Mouse (Mus musculus): Measurements from ENCODE around the gene Plxna1. TPM values are rescaled to one million over a fixed set of nuclear protein-coding genes. Genes with fewer than 3 reads are reported as not detected.
A peak's percentile ranks its signal among the peaks of the same experiment; 100 is the strongest.

Gene Plxna1
- polyA plus RNA-seq, 1 experiment from 2014 or later = 35.6 TPM

DNA sequence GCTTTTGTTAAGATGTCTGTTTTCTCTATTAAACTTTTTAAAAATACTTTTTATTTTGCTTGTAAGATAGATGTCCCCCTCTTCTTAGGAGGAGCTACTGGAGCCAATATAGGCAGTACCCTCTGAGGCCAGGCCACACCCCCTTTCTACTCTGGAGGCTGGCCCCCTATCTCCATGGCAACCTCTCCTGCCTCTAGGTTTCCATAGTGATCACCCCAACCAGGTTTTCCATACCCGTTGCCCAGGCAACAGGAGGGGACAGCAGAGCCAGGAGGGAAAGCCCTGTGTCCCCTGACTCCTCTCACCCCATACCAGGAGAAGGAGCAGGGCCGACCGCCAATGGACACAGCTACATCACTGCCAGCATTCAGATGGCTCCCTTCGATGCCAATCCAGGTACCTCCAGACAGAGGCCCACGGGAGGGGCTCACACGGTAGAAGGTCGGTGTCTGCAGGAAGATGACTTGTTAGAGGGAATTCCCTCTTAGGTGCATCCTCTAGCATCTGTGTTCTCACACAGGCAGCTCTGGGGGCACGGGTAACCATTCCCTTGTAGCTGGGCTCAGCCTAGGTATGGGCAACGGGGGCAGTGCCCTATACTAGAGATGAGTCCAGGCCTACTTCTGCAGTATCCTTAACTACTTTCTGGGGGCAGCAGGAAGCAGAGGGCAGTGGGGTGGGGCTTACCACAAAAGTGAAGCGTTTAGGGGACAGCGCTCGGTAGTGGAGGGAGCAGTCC lies 28.3 kb downstream of the Plxna1 start:
- Histone ChIP-seq H3K4me1 (replicated peaks; ENCODE audit: control insufficient read depth, insufficient read depth, low read length) (peaks cover 8% of the 10 kb centered on the region), H3K9ac (ENCODE audit: low read depth, low read length) (no peak overlapping the region), H3K27ac (ENCODE audit: low read depth, low read length) (peak overlapping the region; percentile 72), H3K9me3 (ENCODE audit: control insufficient read depth, low read length) (no peaks in the 10 kb centered on the region), H3K27me3 (ENCODE audit: control insufficient read depth, insufficient read depth, low read length) (no peaks in the 10 kb centered on the region), H3K4me3 (ENCODE audit: low read depth, low read length) (no peak overlapping the region), H3K36me3 (ENCODE audit: control insufficient read depth, insufficient read depth, low read length) (peaks cover 40% of the 10 kb centered on the region; the same call in 1 of the 2 replicates), H3K4me2 (replicated peaks; ENCODE audit: low read depth, low read length) (no peak overlapping the region)
- 60% methylated on average over 12 of the region's 12 CpGs for WGBS
- ATAC-seq (ENCODE audit: low FRiP score) = peak; percentile 93
- DNase-seq (ENCODE audit: low spot score) = peak; percentile 90

DNA sequence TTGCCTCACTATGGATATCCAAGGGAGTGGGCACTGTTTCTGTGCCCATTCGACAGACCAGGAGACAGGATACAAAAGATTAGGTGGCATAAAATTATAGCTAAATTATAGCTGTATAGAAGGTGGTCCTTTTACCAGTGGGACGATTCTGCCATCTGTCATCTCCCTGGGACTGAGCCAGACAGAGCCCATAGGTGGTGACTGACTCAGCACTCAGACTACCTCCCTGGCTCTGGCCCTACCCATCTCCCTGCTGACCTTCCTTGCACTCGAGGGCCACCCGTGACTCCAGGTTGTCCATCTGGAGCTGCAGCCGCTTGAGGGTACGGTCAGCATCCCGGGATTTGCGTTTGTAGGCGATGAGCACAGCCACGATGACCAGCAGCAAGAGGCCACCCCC lies 31.5 kb downstream of the Plxna1 start:
- DNase-seq (ENCODE audit: low spot score) = no peak
- Histone ChIP-seq H3K9me3 (ENCODE audit: control insufficient read depth, low read length) (no peaks in the 10 kb centered on the region), H3K4me1 (replicated peaks; ENCODE audit: control insufficient read depth, insufficient read depth, low read length) (peaks cover 8% of the 10 kb centered on the region), H3K27ac (ENCODE audit: low read depth, low read length) (no peak overlapping the region; the same call in 1 of the 2 replicates), H3K4me2 (replicated peaks; ENCODE audit: low read depth, low read length) (no peak overlapping the region), H3K27me3 (ENCODE audit: control insufficient read depth, insufficient read depth, low read length) (no peaks in the 10 kb centered on the region), H3K36me3 (ENCODE audit: control insufficient read depth, insufficient read depth, low read length) (peaks cover 38% of the 10 kb centered on the region; the same call in 1 of the 2 replicates), H3K9ac (ENCODE audit: low read depth, low read length) (no peak overlapping the region), H3K4me3 (ENCODE audit: low read depth, low read length) (no peak overlapping the region)
- no peak for ATAC-seq (ENCODE audit: low FRiP score)
- WGBS = 95% methylated on average over 10 of the region's 10 CpGs

DNA sequence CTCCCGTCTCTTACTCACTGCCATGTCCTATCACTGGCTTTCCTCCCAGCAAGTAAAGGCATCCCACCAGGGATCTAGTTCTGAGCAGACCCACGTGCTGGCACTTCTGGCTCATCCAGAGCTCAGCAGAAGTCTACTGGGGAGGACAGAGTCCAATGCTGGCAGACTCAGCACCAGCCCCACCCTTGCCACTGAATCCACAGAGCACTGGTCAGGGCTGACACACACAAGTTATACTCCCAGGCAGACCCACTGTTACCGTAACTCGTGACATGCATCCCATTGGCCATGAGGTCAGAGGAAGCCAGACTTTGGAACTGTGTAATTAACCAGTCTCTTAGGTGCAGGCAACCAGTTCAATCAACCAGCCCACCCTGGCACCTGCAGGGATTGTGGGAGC lies 33.8 kb downstream of the Plxna1 start:
- Histone ChIP-seq H3K4me2 (replicated peaks; ENCODE audit: low read depth, low read length) (no peak overlapping the region), H3K36me3 (ENCODE audit: control insufficient read depth, insufficient read depth, low read length) (peaks cover 37% of the 10 kb centered on the region; the same call in 1 of the 2 replicates), H3K9ac (ENCODE audit: low read depth, low read length) (no peak overlapping the region), H3K4me3 (ENCODE audit: low read depth, low read length) (no peak overlapping the region), H3K4me1 (replicated peaks; ENCODE audit: control insufficient read depth, insufficient read depth, low read length) (no peaks in the 10 kb centered on the region), H3K9me3 (ENCODE audit: control insufficient read depth, low read length) (no peaks in the 10 kb centered on the region), H3K27ac (ENCODE audit: low read depth, low read length) (no peak overlapping the region), H3K27me3 (ENCODE audit: control insufficient read depth, insufficient read depth, low read length) (no peaks in the 10 kb centered on the region)
- DNase-seq (ENCODE audit: low spot score) (no peak), ATAC-seq (ENCODE audit: low FRiP score) (no peak)
- 86% methylated on average over 4 of the region's 4 CpGs for WGBS

DNA sequence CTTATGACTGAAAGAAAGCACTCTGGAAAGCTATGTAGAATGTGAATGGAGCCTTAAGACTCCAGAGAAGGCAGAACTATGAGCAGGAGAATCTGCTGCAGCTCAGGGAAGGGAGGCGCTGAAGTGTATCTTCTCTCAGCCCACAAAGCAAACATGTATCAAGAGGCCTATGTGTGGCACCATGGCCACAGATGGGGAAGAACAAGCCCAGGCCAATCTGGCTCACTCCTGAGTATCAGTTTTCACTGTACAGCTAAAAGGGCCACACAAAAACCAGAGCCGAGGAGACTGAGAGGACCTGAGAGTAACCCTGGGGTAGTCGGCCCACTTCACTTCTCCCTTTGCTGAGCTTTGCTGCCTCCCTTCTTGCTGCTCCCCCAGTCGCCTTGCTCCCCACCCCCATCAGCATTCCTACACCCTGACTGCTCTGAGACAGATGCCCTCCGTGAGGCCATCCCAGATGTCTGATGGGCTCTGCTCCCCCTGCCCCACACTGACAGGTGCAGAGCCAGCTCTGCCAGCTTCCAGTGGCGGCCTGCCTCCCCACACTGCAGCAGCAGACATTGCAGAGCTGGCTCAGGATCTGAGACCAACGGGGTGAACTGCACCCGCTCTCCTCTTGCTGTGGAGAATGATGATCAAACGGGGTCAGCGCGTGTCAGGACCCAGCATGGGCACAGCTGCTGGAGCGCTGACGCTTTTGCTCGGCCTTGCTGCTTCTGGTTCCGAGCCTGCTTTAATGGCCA lies 34.5 kb downstream of the Plxna1 start:
- no peak for DNase-seq (ENCODE audit: low spot score)
- Histone ChIP-seq H3K4me1 (replicated peaks; ENCODE audit: control insufficient read depth, insufficient read depth, low read length) (no peaks in the 10 kb centered on the region), H3K4me2 (replicated peaks; ENCODE audit: low read depth, low read length) (no peak overlapping the region), H3K36me3 (ENCODE audit: control insufficient read depth, insufficient read depth, low read length) (peaks cover 33% of the 10 kb centered on the region; the same call in 1 of the 2 replicates), H3K9ac (ENCODE audit: low read depth, low read length) (no peak overlapping the region), H3K9me3 (ENCODE audit: control insufficient read depth, low read length) (no peaks in the 10 kb centered on the region), H3K27ac (ENCODE audit: low read depth, low read length) (no peak overlapping the region), H3K4me3 (ENCODE audit: low read depth, low read length) (no peak overlapping the region), H3K27me3 (ENCODE audit: control insufficient read depth, insufficient read depth, low read length) (no peaks in the 10 kb centered on the region)
- ATAC-seq (ENCODE audit: low FRiP score) = no peak
- 76% methylated on average over 14 of the region's 15 CpGs for WGBS

DNA sequence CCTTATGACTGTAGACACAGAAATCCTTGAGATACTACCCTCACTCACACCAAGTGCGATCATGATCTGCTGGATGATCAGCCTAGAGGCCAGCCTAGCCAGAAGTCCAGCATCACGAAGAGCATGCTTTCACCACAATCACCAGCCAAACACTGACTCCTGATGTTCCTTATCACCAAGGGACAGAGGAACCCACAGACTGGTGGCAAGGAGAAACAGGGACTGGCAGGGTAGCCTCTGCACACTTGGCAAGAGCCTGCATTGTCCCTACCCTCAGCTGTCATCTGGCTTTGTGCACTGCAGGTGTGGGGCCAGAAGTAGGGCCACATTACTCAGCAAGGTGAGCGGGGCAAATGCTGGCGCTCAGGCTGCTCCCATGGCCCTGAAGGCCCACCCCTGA lies 37.6 kb downstream of the Plxna1 start:
- Histone ChIP-seq H3K27ac (ENCODE audit: low read depth, low read length) (no peak overlapping the region), H3K27me3 (ENCODE audit: control insufficient read depth, insufficient read depth, low read length) (no peaks in the 10 kb centered on the region), H3K4me3 (ENCODE audit: low read depth, low read length) (no peak overlapping the region), H3K36me3 (ENCODE audit: control insufficient read depth, insufficient read depth, low read length) (peaks cover 30% of the 10 kb centered on the region), H3K9me3 (ENCODE audit: control insufficient read depth, low read length) (no peaks in the 10 kb centered on the region), H3K9ac (ENCODE audit: low read depth, low read length) (no peak overlapping the region), H3K4me1 (replicated peaks; ENCODE audit: control insufficient read depth, insufficient read depth, low read length) (no peaks in the 10 kb centered on the region), H3K4me2 (replicated peaks; ENCODE audit: low read depth, low read length) (no peak overlapping the region)
- ATAC-seq (ENCODE audit: low FRiP score) (no peak), DNase-seq (ENCODE audit: low spot score) (no peak)
- 95% methylated on average over 4 of the region's 4 CpGs for WGBS

DNA sequence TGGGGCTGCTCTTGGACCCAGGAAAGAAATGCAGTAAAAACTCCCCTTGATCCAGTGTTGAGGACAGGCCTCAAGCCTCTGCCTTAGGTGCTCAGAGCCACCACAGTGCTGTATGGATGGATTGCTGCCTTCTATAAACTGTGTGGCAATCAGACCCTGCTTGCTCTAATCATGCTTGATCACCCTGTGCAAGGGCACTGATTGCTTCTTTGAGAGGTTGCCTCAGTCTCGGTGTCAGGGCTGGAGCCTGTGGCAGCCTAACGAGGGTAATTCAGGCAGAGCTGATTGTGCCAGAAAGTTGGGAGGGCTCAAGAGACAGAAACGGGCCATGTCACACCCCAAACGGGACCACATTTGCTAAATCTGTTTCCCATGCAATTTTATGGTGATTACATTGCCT lies 47.2 kb downstream of the Plxna1 start:
- Histone ChIP-seq H3K36me3 (ENCODE audit: control insufficient read depth, insufficient read depth, low read length) (peaks cover 2% of the 10 kb centered on the region; the same call in 1 of the 2 replicates), H3K4me1 (replicated peaks; ENCODE audit: control insufficient read depth, insufficient read depth, low read length) (no peaks in the 10 kb centered on the region), H3K4me3 (ENCODE audit: low read depth, low read length) (no peak overlapping the region), H3K27me3 (ENCODE audit: control insufficient read depth, insufficient read depth, low read length) (no peaks in the 10 kb centered on the region), H3K9ac (ENCODE audit: low read depth, low read length) (no peak overlapping the region), H3K9me3 (ENCODE audit: control insufficient read depth, low read length) (no peaks in the 10 kb centered on the region), H3K27ac (ENCODE audit: low read depth, low read length) (no peak overlapping the region), H3K4me2 (replicated peaks; ENCODE audit: low read depth, low read length) (no peak overlapping the region)
- ATAC-seq (ENCODE audit: low FRiP score) (no peak), DNase-seq (ENCODE audit: low spot score) (no peak)
- 74% methylated on average over 4 of the region's 4 CpGs for WGBS

DNA sequence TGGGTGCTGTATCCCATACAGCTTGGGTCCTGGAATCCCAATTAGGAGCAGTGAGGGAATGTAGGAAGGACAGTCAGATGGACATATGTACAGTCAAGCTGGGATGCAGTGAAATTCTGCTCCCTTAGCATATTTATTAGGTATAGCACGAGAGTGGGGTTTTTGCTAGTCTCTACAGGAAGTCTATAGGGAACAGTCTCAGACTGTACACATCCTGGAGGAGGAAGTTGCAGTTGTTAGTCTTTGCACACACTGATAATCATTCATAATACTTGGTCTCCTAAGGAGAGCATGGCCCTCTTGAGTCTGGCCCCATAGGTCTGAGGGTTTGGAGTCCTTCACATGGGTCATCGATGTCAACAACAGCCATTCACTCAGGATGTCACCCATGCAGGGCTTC lies 50.9 kb downstream of the Plxna1 start:
- H3K27ac ChIP-seq (ENCODE audit: low read depth, low read length) = no peak overlapping the region
- DNase-seq (ENCODE audit: low spot score) (no peak), ATAC-seq (ENCODE audit: low FRiP score) (no peak)
- H3K4me2 ChIP-seq (replicated peaks; ENCODE audit: low read depth, low read length) = no peak overlapping the region
- H3K4me3 ChIP-seq (ENCODE audit: low read depth, low read length) = no peak overlapping the region
- H3K9ac ChIP-seq (ENCODE audit: low read depth, low read length) = no peak overlapping the region
- no peaks in the 10 kb centered on the region for H3K4me1 ChIP-seq (replicated peaks; ENCODE audit: control insufficient read depth, insufficient read depth, low read length)
- H3K9me3 ChIP-seq (ENCODE audit: control insufficient read depth, low read length) = no peaks in the 10 kb centered on the region
- no peaks in the 10 kb centered on the region for H3K27me3 ChIP-seq (ENCODE audit: control insufficient read depth, insufficient read depth, low read length)
- 73% methylated on average over 2 of the region's 2 CpGs for WGBS
- no peaks in the 10 kb centered on the region for H3K36me3 ChIP-seq (ENCODE audit: control insufficient read depth, insufficient read depth, low read length)

DNA sequence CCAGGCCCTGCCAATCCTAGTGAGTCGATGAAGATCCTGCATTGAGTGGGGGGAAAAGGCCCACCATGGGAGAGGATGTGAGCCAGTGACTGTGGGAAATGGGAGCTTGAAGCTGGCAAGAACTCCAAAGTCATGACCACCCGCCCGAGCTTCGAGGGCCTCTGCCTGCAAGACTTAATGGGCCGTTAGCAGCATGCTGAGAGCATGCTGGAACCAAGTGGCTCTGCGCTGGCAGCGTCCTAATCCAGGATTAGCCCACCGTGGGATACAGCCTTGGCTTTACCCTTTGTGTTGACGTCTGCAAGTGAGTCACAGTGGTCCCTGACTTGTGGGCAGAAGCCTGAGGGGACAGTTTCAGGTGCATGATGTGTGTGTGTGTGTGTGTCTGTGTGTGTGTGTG lies 52.2 kb downstream of the Plxna1 start:
- Histone ChIP-seq H3K27ac (ENCODE audit: low read depth, low read length) (no peak overlapping the region), H3K27me3 (ENCODE audit: control insufficient read depth, insufficient read depth, low read length) (no peaks in the 10 kb centered on the region), H3K9me3 (ENCODE audit: control insufficient read depth, low read length) (no peaks in the 10 kb centered on the region), H3K4me2 (replicated peaks; ENCODE audit: low read depth, low read length) (no peak overlapping the region), H3K36me3 (ENCODE audit: control insufficient read depth, insufficient read depth, low read length) (no peaks in the 10 kb centered on the region), H3K4me1 (replicated peaks; ENCODE audit: control insufficient read depth, insufficient read depth, low read length) (no peaks in the 10 kb centered on the region), H3K9ac (ENCODE audit: low read depth, low read length) (no peak overlapping the region), H3K4me3 (ENCODE audit: low read depth, low read length) (no peak overlapping the region)
- no peak for DNase-seq (ENCODE audit: low spot score)
- 54% methylated on average over 9 of the region's 9 CpGs for WGBS
- no peak for ATAC-seq (ENCODE audit: low FRiP score)
